Mouse (Mus musculus) neural tube, embryonic 13.5 days (tissue): Measurements from ENCODE around the gene Fam25c. TPM values are rescaled to one million over a fixed set of nuclear protein-coding genes. Genes with fewer than 3 reads are reported as not detected.

Experiments
- ATAC-seq: fragments of 200-750 bp; cut with Nextera tagmentation; 2 replicates; pipeline ENCODE4 v1.8.0; 2017; ENCODE audit warnings: low read depth, mild to moderate bottlenecking, moderate TSS enrichment, moderate library complexity
- H3K27ac ChIP-seq: fragments of 300-500 bp; sonication (generic); replicated peaks from 2 replicates; pipeline ENCODE4 v1.5.1; 2015; ENCODE audit warnings: moderate library complexity, mild to moderate bottlenecking, inconsistent platforms
- H3K27me3 ChIP-seq: fragments of 300-500 bp; sonication (generic); 2 replicates; pipeline ENCODE4 v1.6.1; 2015; ENCODE audit warnings: mild to moderate bottlenecking, inconsistent platforms
- H3K36me3 ChIP-seq: fragments of 300-500 bp; sonication (generic); 2 replicates; pipeline ENCODE4 v1.6.1; 2015; ENCODE audit warnings: mild to moderate bottlenecking, inconsistent platforms
- H3K4me1 ChIP-seq: fragments of 300-500 bp; sonication (generic); replicated peaks from 2 replicates; pipeline ENCODE4 v1.6.1; 2015; ENCODE audit warnings: inconsistent platforms
- H3K4me2 ChIP-seq: fragments of 300-500 bp; sonication (generic); 2 replicates; pipeline ENCODE4 v1.6.1; 2015; ENCODE audit warnings: inconsistent platforms, mild to moderate bottlenecking, moderate library complexity
- H3K4me3 ChIP-seq: fragments of 300-500 bp; sonication (generic); 2 replicates; pipeline ENCODE4 v1.5.1; 2015; ENCODE audit warnings: mild to moderate bottlenecking, inconsistent platforms
- H3K9ac ChIP-seq: fragments of 300-500 bp; sonication (generic); 2 replicates; pipeline ENCODE4 v1.6.1; 2015; ENCODE audit warnings: moderate library complexity, mild to moderate bottlenecking, inconsistent platforms
- H3K9me3 ChIP-seq: fragments of 300-500 bp; sonication (generic); 2 replicates; pipeline ENCODE4 v1.6.1; 2016; ENCODE audit warnings: inconsistent platforms
- WGBS: fragments of 180-500 bp; shearing (Covaris S2); methylation state at CpG from one replicate; pipeline ENCODE4 v1.1.7; 2015; 5-methylcytosine and 5-hydroxymethylcytosine counted together
- polyA plus RNA-seq: library from polyadenylated mRNA; unstranded; fragments of >200 nt; fragmentation: Nextera tagmentation; extraction: Ambion mirVana; gene quantifications from 2 replicates; pipeline ENCODE4 v1.2.1, GENCODE M21; 2015

Gene Fam25c
- polyA plus RNA-seq, 1 experiment from 2014 or later, result not detected

- Histone ChIP-seq H3K4me2 (no peak overlapping the region), H3K4me3 (no peak overlapping the region), H3K9ac (no peak overlapping the region), H3K27me3 (no peaks in the 10 kb centered on the region), H3K4me1 (no peaks in the 10 kb centered on the region), H3K9me3 (no peaks in the 10 kb centered on the region), H3K27ac (no peak overlapping the region), H3K36me3 (no peaks in the 10 kb centered on the region)
- 70% methylated on average over 5 of the region's 5 CpGs for WGBS
- no peak for ATAC-seq
These were observed 52.5 kb downstream of the Fam25c start for GRCm38 (mm10) chr14:34302681-34303242.

Other genes starting within 250 kb of the Fam25c start
- 0.11 TPM in 1 of 2 replicates, not detected in the other for gene Npy4r, start 202.9 kb downstream of the Fam25c start, polyA plus RNA-seq
- 3.1 and 3.5 TPM in 2 replicates for gene Gprin2, start 153.8 kb downstream of the Fam25c start, polyA plus RNA-seq
- gene Syt15, start 135.8 kb downstream of the Fam25c start, polyA plus RNA-seq, result 0.41 and 0.54 TPM in 2 replicates
- gene Shld2, start 44.9 kb downstream of the Fam25c start, polyA plus RNA-seq, result 5.8 and 6.0 TPM in 2 replicates
- gene Glud1, start 44.7 kb downstream of the Fam25c start, polyA plus RNA-seq, result 109 and 111 TPM in 2 replicates
- gene Sncg, start 19.4 kb upstream of the Fam25c start, polyA plus RNA-seq, result 641 and 796 TPM in 2 replicates
- 6.0 and 6.2 TPM in 2 replicates for gene Mmrn2, start 20.0 kb upstream of the Fam25c start, polyA plus RNA-seq
- 22.6 and 26.4 TPM in 2 replicates for gene Bmpr1a, start 147.9 kb upstream of the Fam25c start, polyA plus RNA-seq
- gene 9230112D13Rik, start 167.4 kb upstream of the Fam25c start, polyA plus RNA-seq, result not detected in 2 replicates
- 0.87 and 1.3 TPM in 2 replicates for gene Ldb3, start 233.2 kb upstream of the Fam25c start, polyA plus RNA-seq
- not detected in 2 replicates for gene Opn4, start 244.7 kb upstream of the Fam25c start, polyA plus RNA-seq